Mouse (Mus musculus) spleen, adult 2 months (tissue): ENCODE data around the gene Gm20388.

Experiments used
- CTCF ChIP-seq: fragments of 200-500 bp; IDR thresholded peaks from 2 replicates; pipeline ENCODE4 v1.5.1; 2011; ENCODE audit warnings: mild to moderate bottlenecking, inconsistent platforms; ENCODE audit not compliant: insufficient read depth, insufficient read length, insufficient replicate concordance; ENCODE audit errors: extremely low read depth
- POLR2A ChIP-seq: fragments of 200-500 bp; IDR thresholded peaks from 2 replicates; pipeline ENCODE4 v1.6.1; 2011; ENCODE audit warnings: low read depth, low read length, inconsistent platforms

- TF ChIP-seq POLR2A = no peak
- no peak for TF ChIP-seq CTCF
Observed at GRCm38 (mm10) chr8:122296173-122297001, 2385.7 kb downstream of the Gm20388 start.
